Comparison of ENCODE assay signal across 14 mouse cellular contexts in genomic region chr16:33732237-33732749, GRCm38 (mm10). TPM values are rescaled to one million over a fixed set of nuclear protein-coding genes. Genes with fewer than 3 reads are reported as not detected.
DNase-seq lines count a peak whose midpoint lies in the region; ATAC-seq and TF ChIP-seq lines count a peak whose summit lies in the region.
"Had no signal": no experiment of that assay in that cellular context is flagged by ENCODE, and none has a peak within 500 bp of the region (broad histone marks: within the 10 kb centered on the region; RNA-seq: fewer than 3 reads in every experiment).

No protein-coding gene starts in this region.

- H3K27ac ChIP-seq in hindbrain, embryonic 15.5 days (replicated peaks): 0 out of 2 replicates have a peak overlapping the region, but pooled peaks have one; percentile 41
- no peak overlapping the region for H3K27ac ChIP-seq in hindbrain, embryonic 13.5 days
- H3K27ac ChIP-seq in forebrain, embryonic 15.5 days (replicated peaks): peak overlapping the region; percentile 91
- H3K27ac ChIP-seq: left cerebral cortex, adult 2 months; neural tube, embryonic 15.5 days had no signal

- DNase-seq in G1E (ENCODE audit: low spot score): peak; percentile 62
- no peak for DNase-seq in urinary bladder, postnatal 10 days (ENCODE audit: low spot score)
- no peak for DNase-seq in cerebellum, postnatal 4 days (ENCODE audit: low spot score in 2 of 2)
- no peak for DNase-seq in layer of hippocampus, adult 18-20 months (ENCODE audit: low spot score in 2 of 2)
- DNase-seq: embryo, embryonic 11 days; gastrocnemius, postnatal 36 days; kidney, postnatal 14 days; thymus, postnatal 14 days had no signal

- no peaks in the 10 kb centered on the region for H3K27me3 ChIP-seq in hindbrain, embryonic 15.5 days
- H3K27me3 ChIP-seq in hindbrain, embryonic 13.5 days: no peaks in the 10 kb centered on the region
- H3K27me3 ChIP-seq in G1E (ENCODE audit: insufficient read depth, low read length): no peaks in the 10 kb centered on the region
- no peaks in the 10 kb centered on the region for H3K27me3 ChIP-seq in forebrain, embryonic 15.5 days
- H3K27me3 ChIP-seq: neural tube, embryonic 15.5 days had no signal

- no peak for ATAC-seq in hindbrain, embryonic 15.5 days (ENCODE audit: low FRiP score, low read depth)
- ATAC-seq in hindbrain, embryonic 13.5 days (ENCODE audit: low FRiP score): no peak
- peak; percentile 89 for ATAC-seq in G1E (ENCODE audit: extremely low read depth, insufficient number of reproducible peaks, low FRiP score, poor library complexity, severe bottlenecking)
- no peak for ATAC-seq in forebrain, embryonic 15.5 days (replicated peaks)
- ATAC-seq in megakaryocyte, adult 5-6 weeks (ENCODE audit: poor library complexity, severe bottlenecking): peak; percentile 58

- H3K9me3 ChIP-seq in hindbrain, embryonic 15.5 days: no peaks in the 10 kb centered on the region
- no peaks in the 10 kb centered on the region for H3K9me3 ChIP-seq in hindbrain, embryonic 13.5 days
- no peaks in the 10 kb centered on the region for H3K9me3 ChIP-seq in G1E (replicated peaks)
- no peaks in the 10 kb centered on the region for H3K9me3 ChIP-seq in forebrain, embryonic 15.5 days
- H3K9me3 ChIP-seq: neural tube, embryonic 15.5 days had no signal

- TF ChIP-seq CTCF in G1E (IDR thresholded peaks at IDR 0.05; ENCODE audit: low read depth, low read length): no peak

- 82% methylated on average over 6 of the region's 6 CpGs for WGBS in hindbrain, embryonic 15.5 days
- 78% methylated on average over 6 of the region's 6 CpGs for WGBS in hindbrain, embryonic 13.5 days
- 78% methylated on average over 6 of the region's 6 CpGs for WGBS in forebrain, embryonic 15.5 days

- no peak overlapping the region for H3K4me3 ChIP-seq in hindbrain, embryonic 15.5 days
- no peak overlapping the region for H3K4me3 ChIP-seq in hindbrain, embryonic 13.5 days
- no peak overlapping the region for H3K4me3 ChIP-seq in G1E (ENCODE audit: low read depth, low read length)
- no peak overlapping the region for H3K4me3 ChIP-seq in forebrain, embryonic 15.5 days
- H3K4me3 ChIP-seq: left cerebral cortex, adult 2 months; neural tube, embryonic 15.5 days had no signal

- H3K36me3 ChIP-seq in hindbrain, embryonic 15.5 days: no peaks in the 10 kb centered on the region
- 0 out of 2 replicates have a peak, but pooled peaks cover 2% of the 10 kb centered on the region for H3K36me3 ChIP-seq in hindbrain, embryonic 13.5 days
- H3K36me3 ChIP-seq in G1E (replicated peaks): peaks cover 6% of the 10 kb centered on the region
- H3K36me3 ChIP-seq in forebrain, embryonic 15.5 days: peaks cover 8% of the 10 kb centered on the region; the same call in 1 of the 2 replicates
- H3K36me3 ChIP-seq: neural tube, embryonic 15.5 days had no signal

- H3K4me1 ChIP-seq in hindbrain, embryonic 15.5 days (replicated peaks): peaks cover 27% of the 10 kb centered on the region
- peaks cover 42% of the 10 kb centered on the region for H3K4me1 ChIP-seq in hindbrain, embryonic 13.5 days (replicated peaks)
- H3K4me1 ChIP-seq in G1E (ENCODE audit: insufficient read depth, low read depth, low read length): peaks cover 81% of the 10 kb centered on the region
- H3K4me1 ChIP-seq in forebrain, embryonic 15.5 days: peaks cover 55% of the 10 kb centered on the region

- no peak overlapping the region for H3K4me2 ChIP-seq in hindbrain, embryonic 15.5 days
- no peak overlapping the region for H3K4me2 ChIP-seq in hindbrain, embryonic 13.5 days
- H3K4me2 ChIP-seq in forebrain, embryonic 15.5 days (replicated peaks): no peak overlapping the region
- H3K4me2 ChIP-seq: neural tube, embryonic 15.5 days had no signal

- H3K9ac ChIP-seq in hindbrain, embryonic 15.5 days: no peak overlapping the region
- H3K9ac ChIP-seq in hindbrain, embryonic 13.5 days: no peak overlapping the region
- no peak overlapping the region for H3K9ac ChIP-seq in forebrain, embryonic 15.5 days (replicated peaks)
- H3K9ac ChIP-seq: neural tube, embryonic 15.5 days had no signal

RNA-seq across cellular contexts. Expression of gene Heg1, which starts 48.1 kb away (rescaled TPM):
- 11.5 and 11.7 TPM in 2 replicates for polyA plus RNA-seq in hindbrain, embryonic 15.5 days (2015; fragmentation: Nextera tagmentation; extraction: Ambion mirVana)
- polyA plus RNA-seq in hindbrain, embryonic 13.5 days (2015; fragmentation: Nextera tagmentation; extraction: Ambion mirVana): 10.2 and 10.6 TPM in 2 replicates
- total RNA-seq in G1E (2014; fragmentation: Nextera tagmentation): 35.6 and 36.4 TPM in 2 replicates
- total RNA-seq in G1E (2017): 5.4 and 6.1 TPM in 2 replicates
- 2.7 and 2.9 TPM in 2 replicates for polyA plus RNA-seq in G1E (2012)
- polyA plus RNA-seq in forebrain, embryonic 15.5 days (2015; fragmentation: Nextera tagmentation; extraction: Ambion mirVana): 20.3 and 22.4 TPM in 2 replicates
- 21.0 and 21.5 TPM in 2 replicates for total RNA-seq in megakaryocyte, adult 5-6 weeks (2015)
- total RNA-seq in megakaryocyte, adult 5-6 weeks (2017): 10.7 and 12.0 TPM in 2 replicates
- total RNA-seq in layer of hippocampus, adult 18-20 months (2021): 10 to 100 TPM; 21.1 to 21.4 TPM

Comparison
In these comparisons a context has a peak if more than half of its experiments do, and no peak if none do; other contexts are left out.
1. ATAC-seq: peak in G1E (single experiment) and megakaryocyte, adult 5-6 weeks (single experiment); none in hindbrain, embryonic 15.5 days (single experiment), hindbrain, embryonic 13.5 days (single experiment) and forebrain, embryonic 15.5 days (single experiment).